Mouse (Mus musculus): ENCODE measurements around the gene Hist2h2aa1. TPM values are rescaled to one million over a fixed set of nuclear protein-coding genes. Genes with fewer than 3 reads are reported as not detected.
"Not testable (repeated sequence)": the region's sequence is repeated elsewhere in the genome, so short reads cannot be mapped to it uniquely, and the experiment has no call there.

The Hist2h2aa1 gene
- polyA plus RNA-seq, 1 experiment from 2014 or later = 14.4 TPM

GRCm38 (mm10) chr3:96220131-96220764, 25.0 kb upstream of the Hist2h2aa1 start:
- under 1% methylated on average over 32 of the region's 47 CpGs for WGBS
- peaks cover 23% of the 10 kb centered on the region for H3K4me1 ChIP-seq
- ATAC-seq (replicated peaks) = peak; percentile 32
- peak overlapping the region; percentile 87 for H3K9ac ChIP-seq
- not testable (repeated sequence) for H3K36me3 ChIP-seq (replicated peaks); H3K27me3 ChIP-seq (replicated peaks); H3K9me3 ChIP-seq
- H3K27ac ChIP-seq = peak overlapping the region; percentile 98
- peak overlapping the region; percentile 74 for H3K4me3 ChIP-seq
- H3K4me2 ChIP-seq = peak overlapping the region; percentile 93

- peak; percentile 79 for ATAC-seq (replicated peaks)
- Histone ChIP-seq H3K9ac (peak within 1 kb of the TSS; percentile 87), H3K4me3 (peak within 1 kb of the TSS; percentile 74), H3K9me3 (no peaks in the 10 kb centered on the region), H3K4me1 (peaks cover 23% of the 10 kb centered on the region), H3K36me3 (replicated peaks) (no peaks in the 10 kb centered on the region), H3K4me2 (peak within 1 kb of the TSS; percentile 93), H3K27ac (peak within 1 kb of the TSS; percentile 98), H3K27me3 (replicated peaks) (no peaks in the 10 kb centered on the region)
- under 1% methylated on average over 43 of the region's 43 CpGs for WGBS
These were observed 24.3 kb upstream of the Hist2h2aa1 start, which contains the start of the genes Hist2h2ac and Hist2h2be for GRCm38 (mm10) chr3:96220765-96221639. TSS of gene Hist2h2ac (minus strand) at chr3:96220880. TSS of gene Hist2h2be (plus strand) at chr3:96221119.

GRCm38 (mm10) chr3:96221640-96222038, 23.7 kb upstream of the Hist2h2aa1 start:
- Histone ChIP-seq H3K9me3 (no peaks in the 10 kb centered on the region), H3K4me2 (peak overlapping the region; percentile 93), H3K4me1 (peaks cover 23% of the 10 kb centered on the region), H3K27ac (peak overlapping the region; percentile 98), H3K4me3 (peak overlapping the region; percentile 74), H3K9ac (peak overlapping the region; percentile 87), H3K36me3 (replicated peaks) (no peaks in the 10 kb centered on the region), H3K27me3 (replicated peaks) (no peaks in the 10 kb centered on the region)
- ATAC-seq (replicated peaks) = no peak
- WGBS = 7% methylated on average over 9 of the region's 9 CpGs

GRCm38 (mm10) chr3:96222774-96223173, 22.5 kb upstream of the Hist2h2aa1 start:
- H3K9me3 ChIP-seq = no peaks in the 10 kb centered on the region
- no peaks in the 10 kb centered on the region for H3K27me3 ChIP-seq (replicated peaks)
- 86% methylated on average over 4 of the region's 4 CpGs for WGBS
- no peak overlapping the region for H3K4me3 ChIP-seq
- ATAC-seq (replicated peaks) = no peak
- H3K9ac ChIP-seq = no peak overlapping the region
- no peaks in the 10 kb centered on the region for H3K36me3 ChIP-seq (replicated peaks)
- no peak overlapping the region for H3K27ac ChIP-seq
- 0 out of 2 replicates have a peak overlapping the region, but pooled peaks have one; percentile 3 for H3K4me2 ChIP-seq
- H3K4me1 ChIP-seq = peaks cover 23% of the 10 kb centered on the region

- WGBS = 11% methylated on average over 2 of the region's 2 CpGs
- H3K9me3 ChIP-seq = no peaks in the 10 kb centered on the region
- peaks cover 16% of the 10 kb centered on the region for H3K4me1 ChIP-seq
- no peaks in the 10 kb centered on the region for H3K36me3 ChIP-seq (replicated peaks)
- no peak for ATAC-seq (replicated peaks)
- no peak overlapping the region for H3K4me2 ChIP-seq
- H3K9ac ChIP-seq = no peak overlapping the region
- H3K27me3 ChIP-seq (replicated peaks) = no peaks in the 10 kb centered on the region
- H3K27ac ChIP-seq = no peak overlapping the region
- H3K4me3 ChIP-seq = no peak overlapping the region
These were observed 19.9 kb upstream of the Hist2h2aa1 start for GRCm38 (mm10) chr3:96225421-96225820.

- Histone ChIP-seq H3K9me3 (no peaks in the 10 kb centered on the region), H3K36me3 (replicated peaks) (no peaks in the 10 kb centered on the region), H3K27me3 (replicated peaks) (no peaks in the 10 kb centered on the region), H3K4me3 (no peak overlapping the region), H3K27ac (no peak overlapping the region), H3K4me1 (peaks cover 5% of the 10 kb centered on the region), H3K9ac (no peak overlapping the region), H3K4me2 (no peak overlapping the region)
- 81% methylated on average over 8 of the region's 8 CpGs for WGBS
- no peak for ATAC-seq (replicated peaks)
These were observed 18.3 kb upstream of the Hist2h2aa1 start for GRCm38 (mm10) chr3:96226695-96227648.

GRCm38 (mm10) chr3:96228828-96229227, 16.5 kb upstream of the Hist2h2aa1 start:
- Histone ChIP-seq H3K27me3 (replicated peaks) (no peaks in the 10 kb centered on the region), H3K9me3 (no peaks in the 10 kb centered on the region), H3K36me3 (replicated peaks) (no peaks in the 10 kb centered on the region), H3K4me1 (no peaks in the 10 kb centered on the region), H3K4me3 (no peak overlapping the region), H3K4me2 (no peak overlapping the region), H3K9ac (no peak overlapping the region), H3K27ac (no peak overlapping the region)
- ATAC-seq (replicated peaks) = no peak
- 65% methylated on average over 2 of the region's 2 CpGs for WGBS

- no peak overlapping the region for H3K4me3 ChIP-seq
- no peaks in the 10 kb centered on the region for H3K36me3 ChIP-seq (replicated peaks)
- H3K27ac ChIP-seq = no peak overlapping the region
- H3K4me1 ChIP-seq = no peaks in the 10 kb centered on the region
- H3K9me3 ChIP-seq = no peaks in the 10 kb centered on the region
- WGBS = 83% methylated on average over 2 of the region's 2 CpGs
- no peak overlapping the region for H3K9ac ChIP-seq
- no peak for ATAC-seq (replicated peaks)
- no peaks in the 10 kb centered on the region for H3K27me3 ChIP-seq (replicated peaks)
- H3K4me2 ChIP-seq = no peak overlapping the region
These were observed 14.9 kb upstream of the Hist2h2aa1 start for GRCm38 (mm10) chr3:96230404-96230803.

GRCm38 (mm10) chr3:96230910-96231757, 14.2 kb upstream of the Hist2h2aa1 start:
- Histone ChIP-seq H3K9me3 (no peaks in the 10 kb centered on the region), H3K27ac (no peak overlapping the region), H3K4me2 (no peak overlapping the region), H3K27me3 (replicated peaks) (no peaks in the 10 kb centered on the region), H3K4me3 (no peak overlapping the region), H3K36me3 (replicated peaks) (no peaks in the 10 kb centered on the region), H3K4me1 (no peaks in the 10 kb centered on the region), H3K9ac (no peak overlapping the region)
- 72% methylated on average over 4 of the region's 4 CpGs for WGBS
- no peak for ATAC-seq (replicated peaks)

- Histone ChIP-seq H3K27ac (no peak overlapping the region), H3K36me3 (replicated peaks) (no peaks in the 10 kb centered on the region), H3K4me3 (no peak overlapping the region), H3K4me2 (no peak overlapping the region), H3K4me1 (no peaks in the 10 kb centered on the region), H3K9me3 (no peaks in the 10 kb centered on the region), H3K9ac (no peak overlapping the region), H3K27me3 (replicated peaks) (no peaks in the 10 kb centered on the region)
- 59% methylated on average over 2 of the region's 2 CpGs for WGBS
- no peak for ATAC-seq (replicated peaks)
These were observed 13.6 kb upstream of the Hist2h2aa1 start for GRCm38 (mm10) chr3:96231758-96232120.

- peaks cover 13% of the 10 kb centered on the region for H3K4me1 ChIP-seq
- no peak for ATAC-seq (replicated peaks)
- no peak overlapping the region for H3K4me2 ChIP-seq
- 88% methylated on average over 2 of the region's 2 CpGs for whole genome bisulfite sequencing
- no peak overlapping the region for H3K27ac ChIP-seq
- H3K36me3 ChIP-seq (replicated peaks) = no peaks in the 10 kb centered on the region
- H3K9me3 ChIP-seq = no peaks in the 10 kb centered on the region
- H3K4me3 ChIP-seq = no peak overlapping the region
- H3K27me3 ChIP-seq (replicated peaks) = no peaks in the 10 kb centered on the region
- H3K9ac ChIP-seq = no peak overlapping the region
These were observed 10.4 kb upstream of the Hist2h2aa1 start for GRCm38 (mm10) chr3:96234914-96235313.
